Mouse (Mus musculus) G1E (cell line): ENCODE data around the gene Tmprss13.

Source experiments
- CTCF ChIP-seq: IDR thresholded peaks from 2 replicates; pipeline ENCODE4 v1.5.1; 2012; ENCODE audit warnings: low read depth, low read length, inconsistent platforms, mixed read lengths
- GATA1 ChIP-seq: IDR thresholded peaks from 2 replicates; pipeline ENCODE4 v1.6.1; 2012; ENCODE audit warnings: borderline replicate concordance, low read length, inconsistent platforms, mixed read lengths
- GATA2 ChIP-seq: IDR thresholded peaks from 2 replicates; pipeline ENCODE4 v1.6.1; 2012; ENCODE audit warnings: low read depth, low read length, inconsistent platforms, borderline replicate concordance
- POLR2AphosphoS5 ChIP-seq: IDR thresholded peaks from 2 replicates; pipeline ENCODE4 v1.6.1; 2012; ENCODE audit warnings: low read depth, low read length, inconsistent platforms; ENCODE audit not compliant: insufficient replicate concordance

DNA sequence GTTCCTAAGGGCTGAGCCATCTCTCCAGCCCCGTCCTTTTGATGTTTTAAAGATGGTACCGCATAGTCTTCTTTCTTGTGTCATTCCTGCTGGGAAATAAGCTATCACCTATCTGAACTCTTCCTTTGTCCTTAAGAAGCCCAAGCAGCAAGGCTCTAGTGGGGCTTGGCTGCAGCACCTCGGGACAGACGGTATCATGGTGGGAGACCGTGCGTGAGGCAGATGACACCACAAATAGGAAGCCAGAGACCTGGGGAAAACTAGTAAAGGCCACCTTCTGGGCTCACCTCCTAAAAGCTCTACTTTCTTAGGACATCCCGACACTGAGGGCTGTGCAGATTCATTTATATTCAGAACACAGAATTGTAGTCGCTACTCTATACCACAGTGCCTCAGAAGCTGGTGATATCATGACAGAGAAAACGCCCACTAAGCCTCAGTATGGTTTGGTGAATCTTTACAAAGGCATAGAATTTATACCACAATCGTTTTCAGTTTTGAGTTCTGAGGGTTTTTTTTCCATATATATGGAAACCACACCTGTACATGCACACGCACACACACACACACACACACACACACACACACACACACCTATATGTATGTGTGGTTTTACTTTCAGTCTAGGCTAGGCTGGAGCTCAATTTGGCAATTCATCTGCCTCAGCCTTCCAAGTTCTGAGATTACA is 27.3 kb upstream of the Tmprss13 start:
- no peak for TF ChIP-seq POLR2AphosphoS5
- TF ChIP-seq CTCF, result no peak
- TF ChIP-seq GATA1, result no peak
- TF ChIP-seq GATA2, result no peak
